Mouse (Mus musculus): ENCODE results near the gene Akap2. TPM values are rescaled to one million over a fixed set of nuclear protein-coding genes. Genes with fewer than 3 reads are reported as not detected.
A peak's percentile ranks its signal among the peaks of the same experiment; 100 is the strongest.

The Akap2 gene
- total and polyA plus RNA-seq, 2 experiments from 2014 or later, result 11.5 to 37.7 TPM

- Histone ChIP-seq H3K4me2 (ENCODE audit: low read depth, low read length) (no peak overlapping the region), H3K4me3 (ENCODE audit: low read length) (no peak overlapping the region), H3K36me3 (ENCODE audit: insufficient read depth, low read length) (no peaks in the 10 kb centered on the region), H3K4me1 (ENCODE audit: insufficient read depth, low read length) (0 out of 2 replicates have a peak, but pooled peaks cover 3% of the 10 kb centered on the region), H3K27me3 (ENCODE audit: insufficient read depth, low read length) (no peaks in the 10 kb centered on the region), H3K27ac (no peak overlapping the region), H3K9ac (replicated peaks; ENCODE audit: low read length) (no peak overlapping the region), H3K9me3 (ENCODE audit: low read length) (no peaks in the 10 kb centered on the region)
- no peak for DNase-seq (ENCODE audit: low spot score)
- no peak for TF ChIP-seq CTCF (IDR thresholded peaks at IDR 0.05; ENCODE audit: low read depth)
- WGBS, result 76% methylated on average over 12 of the region's 12 CpGs
- no peak for ATAC-seq
These were observed 39.5 kb upstream of the Akap2 start for GRCm38 (mm10) chr4:57677916-57678315.

GRCm38 (mm10) chr4:57678991-57679457 lies 38.4 kb upstream of the Akap2 start:
- Histone ChIP-seq H3K4me1 (ENCODE audit: insufficient read depth, low read length) (no peaks in the 10 kb centered on the region), H3K4me3 (ENCODE audit: low read length) (no peak overlapping the region), H3K4me2 (ENCODE audit: low read depth, low read length) (no peak overlapping the region), H3K27me3 (ENCODE audit: insufficient read depth, low read length) (no peaks in the 10 kb centered on the region), H3K9me3 (ENCODE audit: low read length) (no peaks in the 10 kb centered on the region), H3K36me3 (ENCODE audit: insufficient read depth, low read length) (no peaks in the 10 kb centered on the region), H3K27ac (no peak overlapping the region), H3K9ac (replicated peaks; ENCODE audit: low read length) (no peak overlapping the region)
- WGBS, result 85% methylated on average over 9 of the region's 9 CpGs
- TF ChIP-seq CTCF (IDR thresholded peaks at IDR 0.05; ENCODE audit: low read depth), result no peak
- DNase-seq (ENCODE audit: low spot score) (no peak), ATAC-seq (no peak)

- TF ChIP-seq CTCF (IDR thresholded peaks at IDR 0.05; ENCODE audit: low read depth), result no peak
- H3K4me2 ChIP-seq (ENCODE audit: low read depth, low read length), result no peak overlapping the region
- ATAC-seq, result no peak
- no peaks in the 10 kb centered on the region for H3K36me3 ChIP-seq (ENCODE audit: insufficient read depth, low read length)
- DNase-seq (ENCODE audit: low spot score), result no peak
- H3K27ac ChIP-seq, result no peak overlapping the region
- H3K9ac ChIP-seq (replicated peaks; ENCODE audit: low read length), result no peak overlapping the region
- no peak overlapping the region for H3K4me3 ChIP-seq (ENCODE audit: low read length)
- no peaks in the 10 kb centered on the region for H3K27me3 ChIP-seq (ENCODE audit: insufficient read depth, low read length)
- H3K9me3 ChIP-seq (ENCODE audit: low read length), result no peaks in the 10 kb centered on the region
- 42% methylated on average over 12 of the region's 12 CpGs for WGBS
- H3K4me1 ChIP-seq (ENCODE audit: insufficient read depth, low read length), result no peaks in the 10 kb centered on the region
These were observed 37.3 kb upstream of the Akap2 start for GRCm38 (mm10) chr4:57680186-57680585.

- H3K4me2 ChIP-seq (ENCODE audit: low read depth, low read length), result 0 out of 2 replicates have a peak overlapping the region, but pooled peaks have one; percentile 21
- DNase-seq (ENCODE audit: low spot score), result peak; percentile 49
- H3K4me3 ChIP-seq (ENCODE audit: low read length), result no peak overlapping the region
- H3K36me3 ChIP-seq (ENCODE audit: insufficient read depth, low read length), result no peaks in the 10 kb centered on the region
- H3K9me3 ChIP-seq (ENCODE audit: low read length), result no peaks in the 10 kb centered on the region
- H3K27me3 ChIP-seq (ENCODE audit: insufficient read depth, low read length), result no peaks in the 10 kb centered on the region
- TF ChIP-seq CTCF (IDR thresholded peaks at IDR 0.05; ENCODE audit: low read depth), result no peak
- 47% methylated on average over 12 of the region's 12 CpGs for WGBS
- peak; percentile 72 for ATAC-seq
- no peak overlapping the region for H3K27ac ChIP-seq
- no peaks in the 10 kb centered on the region for H3K4me1 ChIP-seq (ENCODE audit: insufficient read depth, low read length)
- no peak overlapping the region for H3K9ac ChIP-seq (replicated peaks; ENCODE audit: low read length)
These were observed 35.9 kb upstream of the Akap2 start for GRCm38 (mm10) chr4:57681511-57681910.

GRCm38 (mm10) chr4:57682341-57682740 lies 35.1 kb upstream of the Akap2 start:
- Histone ChIP-seq H3K4me2 (ENCODE audit: low read depth, low read length) (no peak overlapping the region), H3K9ac (replicated peaks; ENCODE audit: low read length) (no peak overlapping the region), H3K4me1 (ENCODE audit: insufficient read depth, low read length) (no peaks in the 10 kb centered on the region), H3K36me3 (ENCODE audit: insufficient read depth, low read length) (no peaks in the 10 kb centered on the region), H3K9me3 (ENCODE audit: low read length) (no peaks in the 10 kb centered on the region), H3K27me3 (ENCODE audit: insufficient read depth, low read length) (no peaks in the 10 kb centered on the region), H3K4me3 (ENCODE audit: low read length) (no peak overlapping the region), H3K27ac (no peak overlapping the region)
- DNase-seq (ENCODE audit: low spot score) (no peak), ATAC-seq (no peak)
- 98% methylated on average over 2 of the region's 2 CpGs for WGBS
- TF ChIP-seq CTCF (IDR thresholded peaks at IDR 0.05; ENCODE audit: low read depth), result no peak

GRCm38 (mm10) chr4:57682944-57683343 lies 34.5 kb upstream of the Akap2 start:
- Histone ChIP-seq H3K27ac (no peak overlapping the region), H3K4me1 (ENCODE audit: insufficient read depth, low read length) (no peaks in the 10 kb centered on the region), H3K9me3 (ENCODE audit: low read length) (no peaks in the 10 kb centered on the region), H3K4me3 (ENCODE audit: low read length) (no peak overlapping the region), H3K9ac (replicated peaks; ENCODE audit: low read length) (no peak overlapping the region), H3K27me3 (ENCODE audit: insufficient read depth, low read length) (no peaks in the 10 kb centered on the region), H3K36me3 (ENCODE audit: insufficient read depth, low read length) (no peaks in the 10 kb centered on the region), H3K4me2 (ENCODE audit: low read depth, low read length) (no peak overlapping the region)
- ATAC-seq, result no peak
- 88% methylated on average over 11 of the region's 11 CpGs for WGBS
- TF ChIP-seq CTCF (IDR thresholded peaks at IDR 0.05; ENCODE audit: low read depth), result no peak
- no peak for DNase-seq (ENCODE audit: low spot score)

GRCm38 (mm10) chr4:57684676-57685215 lies 32.7 kb upstream of the Akap2 start:
- DNase-seq (ENCODE audit: low spot score), result no peak
- no peak for TF ChIP-seq CTCF (IDR thresholded peaks at IDR 0.05; ENCODE audit: low read depth)
- H3K9ac ChIP-seq (replicated peaks; ENCODE audit: low read length), result no peak overlapping the region
- H3K4me2 ChIP-seq (ENCODE audit: low read depth, low read length), result no peak overlapping the region
- no peak overlapping the region for H3K27ac ChIP-seq
- no peaks in the 10 kb centered on the region for H3K4me1 ChIP-seq (ENCODE audit: insufficient read depth, low read length)
- WGBS, result 79% methylated on average over 12 of the region's 12 CpGs
- ATAC-seq, result no peak
- H3K36me3 ChIP-seq (ENCODE audit: insufficient read depth, low read length), result no peaks in the 10 kb centered on the region; the same call in 1 of the 2 replicates
- H3K4me3 ChIP-seq (ENCODE audit: low read length), result no peak overlapping the region
- no peaks in the 10 kb centered on the region for H3K9me3 ChIP-seq (ENCODE audit: low read length)
- H3K27me3 ChIP-seq (ENCODE audit: insufficient read depth, low read length), result no peaks in the 10 kb centered on the region

Measured in hindbrain, postnatal 0 days (tissue).